Mouse (Mus musculus): ENCODE measurements around the gene Slc12a9. TPM values are rescaled to one million over a fixed set of nuclear protein-coding genes. Genes with fewer than 3 reads are reported as not detected.

The Slc12a9 gene
- polyA plus RNA-seq, 1 experiment from 2014 or later: 6.5 TPM

GRCm38 (mm10) chr5:137313466-137314192, 19.8 kb downstream of the Slc12a9 start:
- Histone ChIP-seq H3K27me3 (ENCODE audit: control insufficient read depth, insufficient read depth, low read length) (no peaks in the 10 kb centered on the region), H3K27ac (replicated peaks) (peak overlapping the region; percentile 92), H3K4me1 (replicated peaks; ENCODE audit: control insufficient read depth, insufficient read depth) (peaks cover 16% of the 10 kb centered on the region), H3K36me3 (ENCODE audit: control insufficient read depth, insufficient read depth, low read length) (peaks cover 14% of the 10 kb centered on the region), H3K9ac (ENCODE audit: low read length) (peak overlapping the region; percentile 75), H3K4me2 (replicated peaks; ENCODE audit: low read depth) (peak overlapping the region; percentile 88), H3K4me3 (ENCODE audit: low read depth, low read length) (peak overlapping the region; percentile 59), H3K9me3 (ENCODE audit: control insufficient read depth, low read length) (no peaks in the 10 kb centered on the region)
- peak; percentile 52 for DNase-seq (ENCODE audit: low spot score)
- peak; percentile 41 for ATAC-seq (ENCODE audit: low FRiP score, low TSS enrichment)
- under 1% methylated on average over 22 of the region's 22 CpGs for WGBS
- TF ChIP-seq CTCF (IDR thresholded peaks at IDR 0.05; ENCODE audit: low read depth) (no peak), EP300 (optimal IDR thresholded peaks at IDR 0.05) (no peak)

- H3K27ac ChIP-seq (replicated peaks): peak overlapping the region; percentile 93; the same call in 1 of the 2 replicates
- H3K27me3 ChIP-seq (ENCODE audit: control insufficient read depth, insufficient read depth, low read length): no peaks in the 10 kb centered on the region
- H3K9me3 ChIP-seq (ENCODE audit: control insufficient read depth, low read length): no peaks in the 10 kb centered on the region
- peaks cover 7% of the 10 kb centered on the region for H3K4me1 ChIP-seq (replicated peaks; ENCODE audit: control insufficient read depth, insufficient read depth)
- H3K4me2 ChIP-seq (replicated peaks; ENCODE audit: low read depth): peak overlapping the region; percentile 64; the same call in 1 of the 2 replicates
- H3K9ac ChIP-seq (ENCODE audit: low read length): no peak overlapping the region; the same call in 1 of the 2 replicates
- no peak overlapping the region for H3K4me3 ChIP-seq (ENCODE audit: low read depth, low read length)
- peaks cover 15% of the 10 kb centered on the region for H3K36me3 ChIP-seq (ENCODE audit: control insufficient read depth, insufficient read depth, low read length)
- TF ChIP-seq CTCF (IDR thresholded peaks at IDR 0.05; ENCODE audit: low read depth) (0 out of 2 replicates have a peak, but pooled peaks have one; percentile 30), EP300 (optimal IDR thresholded peaks at IDR 0.05) (no peak)
- ATAC-seq (ENCODE audit: low FRiP score, low TSS enrichment) (no peak), DNase-seq (ENCODE audit: low spot score) (no peak)
- 94% methylated on average over 4 of the region's 4 CpGs for WGBS
Measured at GRCm38 (mm10) chr5:137308356-137308755, 25.0 kb downstream of the Slc12a9 start.

DNA sequence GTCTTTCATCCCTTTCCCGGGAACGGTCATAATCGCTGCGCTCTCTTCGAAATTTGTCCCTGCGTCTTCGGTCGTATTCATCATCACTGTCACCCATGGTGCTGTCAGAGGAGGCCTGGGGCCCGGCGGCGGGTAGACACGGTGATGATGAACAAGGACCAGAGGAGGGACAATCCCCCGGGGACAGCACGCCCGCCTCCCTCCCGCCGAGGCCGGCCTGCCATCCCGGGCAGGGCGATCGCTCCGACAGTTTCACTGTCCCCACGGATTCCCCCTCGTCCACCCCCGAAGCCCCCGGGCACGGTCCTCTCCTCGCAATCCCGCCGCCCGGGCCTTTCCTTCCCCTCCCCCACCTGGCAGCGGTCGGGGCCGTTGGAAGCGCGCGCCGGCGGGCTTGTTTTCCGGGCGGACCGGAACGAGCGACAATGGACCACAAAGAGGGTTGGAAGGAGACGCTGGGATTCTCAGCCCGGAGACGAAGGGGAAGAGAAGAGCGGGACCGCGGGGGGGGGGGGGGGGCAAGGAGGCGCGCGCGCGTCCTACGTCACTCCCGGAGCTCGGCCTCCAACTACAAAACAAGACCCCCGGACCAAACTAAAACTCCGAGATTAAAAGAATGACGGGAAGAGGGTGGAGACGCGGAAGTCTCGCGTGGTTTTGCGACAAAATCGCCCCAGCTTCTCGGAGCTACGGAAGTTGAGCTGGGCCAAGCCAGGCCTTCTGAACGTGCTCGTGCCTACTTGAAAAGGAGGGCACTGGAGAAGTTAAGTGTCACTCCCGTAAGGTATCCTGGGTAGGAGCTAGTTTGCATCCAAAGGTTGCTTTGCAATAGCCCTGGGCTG, 26.1 kb downstream of the Slc12a9 start, which contains the start of gene Srrt:
TSS of gene Srrt (minus strand) at position 604 of the 842 bp plus-strand sequence.
- H3K9me3 ChIP-seq (ENCODE audit: control insufficient read depth, low read length): no peaks in the 10 kb centered on the region
- ATAC-seq (ENCODE audit: low FRiP score, low TSS enrichment): peak; percentile 88
- H3K9ac ChIP-seq (ENCODE audit: low read length): peak within 1 kb of the TSS; percentile 98
- H3K4me3 ChIP-seq (ENCODE audit: low read depth, low read length): peak within 1 kb of the TSS; percentile 96
- H3K4me2 ChIP-seq (replicated peaks; ENCODE audit: low read depth): peak within 1 kb of the TSS; percentile 64
- WGBS: under 1% methylated on average over 66 of the region's 72 CpGs
- H3K27ac ChIP-seq (replicated peaks): peak within 1 kb of the TSS; percentile 93
- H3K36me3 ChIP-seq (ENCODE audit: control insufficient read depth, insufficient read depth, low read length): peaks cover 18% of the 10 kb centered on the region
- DNase-seq (ENCODE audit: low spot score): peak; percentile 93
- TF ChIP-seq EP300 (optimal IDR thresholded peaks at IDR 0.05): peak; percentile 96
- TF ChIP-seq CTCF (IDR thresholded peaks at IDR 0.05; ENCODE audit: low read depth): no peak
- no peaks in the 10 kb centered on the region; the same call in none of the 2 replicates for H3K4me1 ChIP-seq (replicated peaks; ENCODE audit: control insufficient read depth, insufficient read depth)
- no peaks in the 10 kb centered on the region for H3K27me3 ChIP-seq (ENCODE audit: control insufficient read depth, insufficient read depth, low read length)

- Histone ChIP-seq H3K27ac (replicated peaks) (peak overlapping the region; percentile 93), H3K4me3 (ENCODE audit: low read depth, low read length) (peak overlapping the region; percentile 96), H3K4me1 (replicated peaks; ENCODE audit: control insufficient read depth, insufficient read depth) (no peaks in the 10 kb centered on the region; the same call in none of the 2 replicates), H3K27me3 (ENCODE audit: control insufficient read depth, insufficient read depth, low read length) (no peaks in the 10 kb centered on the region), H3K4me2 (replicated peaks; ENCODE audit: low read depth) (peak overlapping the region; percentile 64), H3K9ac (ENCODE audit: low read length) (peak overlapping the region; percentile 98), H3K36me3 (ENCODE audit: control insufficient read depth, insufficient read depth, low read length) (peaks cover 23% of the 10 kb centered on the region), H3K9me3 (ENCODE audit: control insufficient read depth, low read length) (no peaks in the 10 kb centered on the region)
- TF ChIP-seq CTCF (IDR thresholded peaks at IDR 0.05; ENCODE audit: low read depth) (no peak), EP300 (optimal IDR thresholded peaks at IDR 0.05) (no peak)
- 7% methylated on average over 12 of the region's 12 CpGs for WGBS
- ATAC-seq (ENCODE audit: low FRiP score, low TSS enrichment) (no peak), DNase-seq (ENCODE audit: low spot score) (no peak)
Measured at GRCm38 (mm10) chr5:137306439-137307005, 26.9 kb downstream of the Slc12a9 start.

DNA sequence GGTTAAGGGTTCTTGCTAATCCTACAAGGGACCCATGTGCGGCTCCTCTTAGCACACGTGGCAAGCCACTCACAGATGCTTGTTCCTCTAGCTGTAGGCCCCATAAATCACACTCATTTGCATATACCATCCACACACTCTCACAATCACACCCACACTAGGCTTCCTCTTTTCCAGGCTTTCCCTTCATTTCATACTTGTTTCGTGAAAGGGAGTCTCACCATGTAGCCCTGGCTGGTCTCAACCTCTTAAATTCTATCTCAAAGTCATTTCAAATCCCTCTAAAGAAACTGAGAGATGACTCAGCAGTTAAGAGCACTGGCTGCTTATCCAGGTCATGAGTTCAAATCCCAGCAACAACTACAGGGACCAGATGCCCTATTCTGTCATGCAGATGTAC, 27.6 kb downstream of the Slc12a9 start:
- DNase-seq (ENCODE audit: low spot score): no peak
- H3K9ac ChIP-seq (ENCODE audit: low read length): peak overlapping the region; percentile 1; the same call in 1 of the 2 replicates
- peak overlapping the region; percentile 64 for H3K4me2 ChIP-seq (replicated peaks; ENCODE audit: low read depth)

More for the DNA sequence above, 27.6 kb downstream of the Slc12a9 start:
- H3K27ac ChIP-seq (replicated peaks): no peak overlapping the region
- peaks cover 23% of the 10 kb centered on the region for H3K36me3 ChIP-seq (ENCODE audit: control insufficient read depth, insufficient read depth, low read length)
- no peaks in the 10 kb centered on the region; the same call in none of the 2 replicates for H3K4me1 ChIP-seq (replicated peaks; ENCODE audit: control insufficient read depth, insufficient read depth)
- WGBS: 52% methylated on average over 3 of the region's 3 CpGs
- peak overlapping the region; percentile 96; the same call in 1 of the 2 replicates for H3K4me3 ChIP-seq (ENCODE audit: low read depth, low read length)
- no peak for ATAC-seq (ENCODE audit: low FRiP score, low TSS enrichment)
- TF ChIP-seq EP300 (optimal IDR thresholded peaks at IDR 0.05): no peak
- no peaks in the 10 kb centered on the region for H3K27me3 ChIP-seq (ENCODE audit: control insufficient read depth, insufficient read depth, low read length)
- H3K9me3 ChIP-seq (ENCODE audit: control insufficient read depth, low read length): no peaks in the 10 kb centered on the region

Measured in stomach, postnatal 0 days (tissue).